Mouse (Mus musculus) hindbrain, embryonic 12.5 days (tissue): ENCODE measurements at regions not wholly inside any gene's neighbourhood (a gene's known extent, or its start where the extent isn't known, plus 50 kb on each side); places are given as distances from the start of the nearest gene placed in this dataset.
A peak's percentile ranks its signal among the peaks of the same experiment; 100 is the strongest.

ENCODE experiments used
- ATAC-seq: fragments of 200-750 bp; cut with Nextera tagmentation; 2 replicates; pipeline ENCODE4 v1.8.0; 2017; ENCODE audit warnings: moderate TSS enrichment; ENCODE audit not compliant: low FRiP score
- H3K27ac ChIP-seq: fragments of 300-500 bp; sonication (generic); 2 replicates; pipeline ENCODE4 v1.5.1; 2016; ENCODE audit warnings: mild to moderate bottlenecking
- H3K27me3 ChIP-seq: fragments of 300-500 bp; sonication (generic); 2 replicates; pipeline ENCODE4 v1.6.1; 2016; ENCODE audit warnings: mild to moderate bottlenecking
- H3K36me3 ChIP-seq: fragments of 300-500 bp; sonication (generic); 2 replicates; pipeline ENCODE4 v1.6.1; 2016; ENCODE audit warnings: mild to moderate bottlenecking
- H3K4me1 ChIP-seq: fragments of 300-500 bp; sonication (generic); 2 replicates; pipeline ENCODE4 v1.6.1; 2016
- H3K4me2 ChIP-seq: fragments of 300-500 bp; sonication (generic); replicated peaks from 2 replicates; pipeline ENCODE4 v1.6.1; 2016; ENCODE audit warnings: mild to moderate bottlenecking
- H3K4me3 ChIP-seq: fragments of 300-500 bp; sonication (generic); 2 replicates; pipeline ENCODE4 v1.5.1; 2016; ENCODE audit warnings: mild to moderate bottlenecking
- H3K9ac ChIP-seq: fragments of 300-500 bp; sonication (generic); 2 replicates; pipeline ENCODE4 v1.6.1; 2016; ENCODE audit warnings: mild to moderate bottlenecking, moderate library complexity
- H3K9me3 ChIP-seq: fragments of 300-500 bp; sonication (generic); replicated peaks from 2 replicates; pipeline ENCODE4 v1.6.1; 2016; ENCODE audit warnings: mild to moderate bottlenecking
- WGBS: fragments of 180-500 bp; shearing (Covaris S2); methylation state at CpG from one replicate; pipeline ENCODE4 v1.1.7; 2016; 5-methylcytosine and 5-hydroxymethylcytosine counted together

DNA sequence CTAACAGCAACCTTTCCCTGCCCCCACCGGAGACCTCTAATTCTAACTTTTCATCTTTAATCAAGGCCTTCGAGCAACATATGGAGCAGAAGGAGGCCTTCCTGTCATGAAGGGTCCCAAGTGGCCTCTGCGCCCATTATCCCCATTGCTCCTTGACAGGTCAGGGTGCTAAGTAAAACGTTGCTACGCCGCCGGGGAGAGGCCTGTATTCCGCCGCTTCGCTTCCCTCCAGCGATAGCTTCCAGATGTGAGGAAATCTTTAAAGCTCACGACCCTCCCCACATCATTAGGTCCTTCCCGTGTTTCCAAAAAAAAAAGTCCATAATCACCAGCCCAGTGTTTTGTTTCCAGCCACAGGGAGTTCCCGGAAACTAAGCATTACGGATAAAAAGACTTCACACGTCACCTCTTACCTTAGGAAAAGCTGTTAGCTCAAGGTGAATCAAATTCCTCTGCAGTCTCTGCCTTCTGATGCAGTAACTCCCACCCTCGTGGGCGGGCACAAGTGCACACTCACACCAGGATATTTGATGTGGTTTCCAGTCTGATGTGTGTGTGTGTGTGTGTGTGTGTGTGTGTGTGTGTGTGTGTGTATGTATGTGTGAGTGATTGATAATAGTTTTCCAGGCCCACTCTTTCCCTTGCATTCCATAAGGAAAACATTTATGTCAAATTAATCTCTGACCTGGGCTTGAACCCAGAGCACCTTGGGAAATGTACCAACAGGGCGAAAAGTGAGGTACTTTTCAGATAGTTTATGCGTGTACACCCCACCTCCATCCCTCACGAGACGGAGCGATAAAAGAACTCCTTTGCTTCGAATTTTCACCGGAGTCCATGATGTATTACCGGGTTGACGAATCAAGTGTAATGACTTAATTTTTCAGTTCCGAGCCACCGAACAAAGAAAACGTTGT lies 107.5 kb downstream of the Gm45692 start:
- no peak overlapping the region for H3K27ac ChIP-seq
- no peak overlapping the region for H3K4me3 ChIP-seq
- no peak for ATAC-seq
- no peaks in the 10 kb centered on the region for H3K36me3 ChIP-seq
- no peak overlapping the region for H3K9ac ChIP-seq
- no peaks in the 10 kb centered on the region for H3K4me1 ChIP-seq
- 0 out of 2 replicates have a peak, but pooled peaks cover 3% of the 10 kb centered on the region for H3K27me3 ChIP-seq
- H3K9me3 ChIP-seq = no peaks in the 10 kb centered on the region
- H3K4me2 ChIP-seq = no peak overlapping the region
- 60% methylated on average over 30 of the region's 30 CpGs for WGBS

DNA sequence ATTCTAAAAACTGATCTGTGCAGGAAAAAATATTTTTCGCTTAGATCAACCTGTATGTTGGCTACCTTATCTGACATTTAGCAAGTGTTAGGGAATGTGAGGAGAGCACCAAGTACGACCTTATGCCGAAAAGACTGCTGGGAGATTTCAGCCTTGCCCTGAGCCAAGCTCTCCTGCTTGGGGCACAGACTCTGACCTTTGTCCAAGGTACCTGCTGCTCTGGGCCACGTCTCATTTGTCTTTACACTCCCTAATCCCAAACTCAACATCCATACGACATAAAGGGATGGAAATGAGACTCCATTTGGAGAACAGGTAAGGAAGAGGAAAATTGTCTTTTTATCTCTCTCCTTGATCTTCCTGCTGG lies 108.2 kb downstream of the Gm45692 start:
- 0 out of 2 replicates have a peak, but pooled peaks cover 3% of the 10 kb centered on the region for H3K27me3 ChIP-seq
- H3K4me2 ChIP-seq = no peak overlapping the region
- H3K4me3 ChIP-seq = no peak overlapping the region
- 57% methylated on average over 5 of the region's 5 CpGs for WGBS
- no peaks in the 10 kb centered on the region for H3K9me3 ChIP-seq
- no peak overlapping the region for H3K9ac ChIP-seq
- no peak overlapping the region for H3K27ac ChIP-seq
- no peaks in the 10 kb centered on the region for H3K36me3 ChIP-seq
- ATAC-seq = no peak
- H3K4me1 ChIP-seq = no peaks in the 10 kb centered on the region

DNA sequence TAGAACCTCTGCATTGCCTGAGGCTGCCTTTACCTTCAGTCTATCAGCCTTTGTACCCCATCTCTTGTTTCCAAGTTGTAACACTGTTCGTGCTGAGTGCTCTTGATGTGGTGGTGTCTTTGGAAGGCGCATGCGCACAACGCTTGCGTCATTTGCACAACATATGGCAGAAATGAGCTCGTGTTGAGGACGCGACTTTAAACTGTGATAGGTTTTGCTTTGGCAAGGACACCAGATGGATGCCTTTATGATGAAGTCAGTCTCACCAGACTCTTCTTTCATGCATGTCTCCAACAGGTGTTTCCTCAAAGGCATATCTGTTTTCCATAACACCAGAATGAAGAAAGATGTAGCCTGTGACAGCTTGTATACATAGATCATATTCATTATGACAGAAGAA lies 110.2 kb downstream of the Gm45692 start:
- Histone ChIP-seq H3K4me2 (no peak overlapping the region), H3K9me3 (no peaks in the 10 kb centered on the region), H3K4me3 (no peak overlapping the region), H3K36me3 (no peaks in the 10 kb centered on the region), H3K27me3 (0 out of 2 replicates have a peak, but pooled peaks cover 3% of the 10 kb centered on the region), H3K9ac (no peak overlapping the region), H3K4me1 (no peaks in the 10 kb centered on the region), H3K27ac (no peak overlapping the region)
- ATAC-seq = no peak
- WGBS = 87% methylated on average over 8 of the region's 8 CpGs

DNA sequence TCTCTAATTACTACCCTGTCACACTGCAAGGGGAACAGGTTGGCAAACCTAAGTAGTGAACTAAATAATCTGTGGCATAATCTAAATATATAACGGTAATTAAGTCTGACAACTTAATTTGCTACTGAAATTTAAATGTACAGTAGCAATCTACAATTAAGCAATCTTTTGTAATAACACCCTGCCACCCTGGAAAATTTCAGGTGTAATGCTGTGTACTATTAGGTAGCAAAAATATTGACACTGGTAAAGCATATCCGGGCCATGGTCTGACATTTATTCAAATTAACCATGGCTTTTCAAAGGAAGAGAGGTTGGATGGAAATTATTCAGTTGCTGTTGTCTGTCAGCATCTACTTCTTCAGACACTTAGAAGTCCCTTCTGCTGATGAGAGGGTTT lies 119.7 kb downstream of the Gm45692 start:
- H3K4me3 ChIP-seq = no peak overlapping the region
- H3K27ac ChIP-seq = no peak overlapping the region
- no peaks in the 10 kb centered on the region for H3K4me1 ChIP-seq
- WGBS = 90% methylated on average over 2 of the region's 2 CpGs
- no peak for ATAC-seq
- H3K27me3 ChIP-seq = no peaks in the 10 kb centered on the region
- no peak overlapping the region for H3K9ac ChIP-seq
- no peaks in the 10 kb centered on the region for H3K9me3 ChIP-seq
- no peak overlapping the region for H3K4me2 ChIP-seq
- H3K36me3 ChIP-seq = no peaks in the 10 kb centered on the region

DNA sequence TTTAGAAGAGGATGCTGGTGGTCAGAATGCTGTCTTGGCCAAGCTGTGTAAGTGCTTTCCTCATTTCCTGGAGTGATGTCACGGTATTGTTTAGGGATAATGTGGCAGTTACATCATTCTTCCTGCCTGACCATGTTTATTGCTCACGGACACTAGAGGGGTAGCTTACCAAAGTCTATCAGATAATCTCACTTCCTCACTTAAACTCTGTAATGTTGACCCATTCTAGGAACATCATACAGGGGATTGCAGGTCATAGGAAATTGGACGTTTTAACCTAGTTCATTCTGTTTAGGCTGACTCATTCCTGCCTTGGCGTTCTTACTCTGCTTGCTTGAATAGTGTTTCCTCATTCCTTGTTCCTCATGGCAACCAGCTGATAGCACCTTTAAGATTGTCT lies 120.3 kb downstream of the Gm45692 start:
- Histone ChIP-seq H3K4me3 (no peak overlapping the region), H3K9me3 (no peaks in the 10 kb centered on the region), H3K27me3 (no peaks in the 10 kb centered on the region), H3K4me1 (no peaks in the 10 kb centered on the region), H3K36me3 (no peaks in the 10 kb centered on the region), H3K27ac (no peak overlapping the region), H3K9ac (no peak overlapping the region), H3K4me2 (no peak overlapping the region)
- 76% methylated on average over 4 of the region's 4 CpGs for WGBS
- ATAC-seq = no peak

DNA sequence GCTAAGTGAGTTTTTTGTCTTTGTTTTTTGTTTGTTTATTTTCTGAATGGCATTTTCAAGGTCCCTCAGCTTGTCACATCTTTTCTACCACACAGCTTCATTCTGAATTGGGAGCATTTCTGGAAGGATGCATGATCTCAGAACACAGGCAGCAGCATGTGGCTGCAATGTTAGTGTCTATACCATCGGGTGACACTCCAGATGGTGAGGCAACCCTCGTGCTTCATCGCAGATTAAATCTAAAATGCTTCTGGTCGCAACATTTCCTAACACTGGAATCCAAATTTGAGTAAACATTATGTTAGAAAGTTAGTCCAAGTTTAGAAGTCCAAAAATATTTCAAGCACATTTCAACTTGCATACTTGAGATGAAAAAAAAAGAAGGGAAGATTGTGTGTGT lies 124.4 kb downstream of the Gm45692 start:
- no peaks in the 10 kb centered on the region for H3K27me3 ChIP-seq
- no peaks in the 10 kb centered on the region for H3K4me1 ChIP-seq
- 85% methylated on average over 4 of the region's 4 CpGs for WGBS
- H3K27ac ChIP-seq = no peak overlapping the region
- no peak overlapping the region for H3K4me2 ChIP-seq
- H3K36me3 ChIP-seq = no peaks in the 10 kb centered on the region
- no peak for ATAC-seq
- no peak overlapping the region for H3K4me3 ChIP-seq
- no peaks in the 10 kb centered on the region for H3K9me3 ChIP-seq
- no peak overlapping the region for H3K9ac ChIP-seq

DNA sequence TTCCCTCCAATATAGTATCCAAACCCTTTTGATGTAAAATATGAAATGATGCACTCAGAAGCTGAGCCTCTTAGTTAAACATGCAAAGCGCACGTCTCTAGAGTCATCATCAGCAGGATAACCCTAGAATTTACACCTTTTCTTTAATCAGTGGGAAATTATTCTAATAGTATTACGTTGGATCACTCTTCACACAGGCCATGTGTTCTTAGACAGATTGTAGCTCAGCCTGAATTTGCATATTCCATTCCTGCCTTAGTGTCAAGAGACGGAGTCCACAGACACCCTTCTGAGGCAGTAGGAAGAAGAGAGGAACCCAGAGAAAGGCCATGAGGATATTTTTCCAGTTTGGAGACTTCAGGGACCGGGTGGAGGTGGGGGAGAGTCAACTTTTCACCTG lies 125.0 kb downstream of the Gm45692 start:
- Histone ChIP-seq H3K4me2 (no peak overlapping the region), H3K9me3 (no peaks in the 10 kb centered on the region), H3K9ac (no peak overlapping the region), H3K27ac (no peak overlapping the region), H3K4me1 (no peaks in the 10 kb centered on the region), H3K4me3 (no peak overlapping the region), H3K27me3 (no peaks in the 10 kb centered on the region), H3K36me3 (no peaks in the 10 kb centered on the region)
- WGBS = 86% methylated on average over 5 of the region's 5 CpGs
- no peak for ATAC-seq

DNA sequence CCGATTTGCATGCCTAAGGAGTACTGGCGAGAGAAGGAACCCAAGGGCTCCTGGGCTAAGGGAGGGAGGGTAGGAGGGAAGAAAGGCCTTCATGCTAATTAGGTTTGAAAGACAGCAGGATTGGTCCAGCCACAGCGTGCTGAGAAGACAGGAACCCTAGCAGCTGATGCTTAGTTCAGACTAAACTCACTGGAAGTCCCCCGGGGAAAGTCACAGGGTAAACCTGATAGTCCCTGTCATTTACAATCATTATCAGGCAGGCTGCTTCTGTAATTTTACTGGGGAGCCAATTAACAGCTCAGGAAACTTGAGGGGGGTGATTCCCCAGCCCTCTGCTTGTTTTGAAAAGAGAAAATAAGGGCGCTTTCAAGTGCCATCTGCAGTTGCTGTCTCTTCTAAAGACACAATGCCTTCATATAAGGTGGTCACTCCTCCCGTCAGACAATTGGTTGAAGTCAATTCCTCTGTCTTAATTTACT lies 135.9 kb downstream of the Gm45692 start:
- ATAC-seq = peak; percentile 91
- Histone ChIP-seq H3K27ac (peak overlapping the region; percentile 62; the same call in 1 of the 2 replicates), H3K9me3 (0 out of 2 replicates have a peak, but pooled peaks cover 7% of the 10 kb centered on the region), H3K9ac (no peak overlapping the region), H3K4me3 (no peak overlapping the region), H3K4me1 (peaks cover 9% of the 10 kb centered on the region), H3K4me2 (0 out of 2 replicates have a peak overlapping the region, but pooled peaks have one; percentile 11), H3K36me3 (no peaks in the 10 kb centered on the region), H3K27me3 (no peaks in the 10 kb centered on the region)
- WGBS = 6% methylated on average over 6 of the region's 6 CpGs

DNA sequence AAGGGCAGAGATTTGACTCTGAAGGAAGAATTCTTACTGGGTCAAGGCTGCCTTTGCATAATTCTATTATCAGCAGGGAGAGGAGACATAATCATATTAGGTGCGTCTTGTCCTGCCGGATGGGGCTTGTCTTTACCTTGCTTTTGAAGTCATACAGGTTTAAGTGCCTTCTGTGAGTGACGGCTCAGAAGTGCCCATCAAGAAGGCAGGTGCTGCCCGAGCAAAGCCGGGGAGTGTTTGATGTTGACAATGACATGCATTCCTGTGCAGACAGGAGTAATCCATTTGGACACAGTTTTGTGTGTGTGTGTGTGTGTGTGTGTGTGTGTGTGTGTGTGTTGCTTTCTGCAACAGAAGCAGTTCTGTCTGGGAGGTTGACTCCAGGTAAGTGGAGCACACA lies 141.0 kb downstream of the Gm45692 start:
- H3K4me3 ChIP-seq = no peak overlapping the region
- H3K27ac ChIP-seq = no peak overlapping the region
- H3K36me3 ChIP-seq = no peaks in the 10 kb centered on the region
- no peaks in the 10 kb centered on the region for H3K9me3 ChIP-seq
- H3K9ac ChIP-seq = no peak overlapping the region
- ATAC-seq = no peak
- no peak overlapping the region for H3K4me2 ChIP-seq
- 68% methylated on average over 5 of the region's 5 CpGs for WGBS
- no peaks in the 10 kb centered on the region for H3K27me3 ChIP-seq
- peaks cover 12% of the 10 kb centered on the region for H3K4me1 ChIP-seq

DNA sequence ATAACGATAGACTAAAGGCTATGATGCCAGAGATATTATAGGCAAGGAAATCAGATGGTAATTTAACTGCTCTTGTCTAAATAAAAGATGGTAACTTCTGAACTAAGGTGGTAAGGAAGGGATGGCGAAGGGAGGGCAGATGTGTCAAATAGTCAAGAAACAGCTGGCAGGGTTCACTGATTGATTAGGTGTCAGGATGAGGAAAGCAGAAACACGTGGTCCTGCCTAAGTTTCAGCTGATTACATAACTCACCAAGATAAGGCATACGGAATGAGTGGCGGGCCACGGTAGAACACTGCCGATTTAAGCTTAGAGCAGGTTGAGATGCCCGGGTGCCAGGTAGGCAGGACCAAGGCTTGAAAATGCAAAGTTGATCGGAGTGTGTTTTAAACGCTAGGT lies 143.2 kb downstream of the Gm45692 start:
- Histone ChIP-seq H3K4me1 (peaks cover 26% of the 10 kb centered on the region), H3K9ac (no peak overlapping the region), H3K27me3 (no peaks in the 10 kb centered on the region), H3K4me3 (no peak overlapping the region), H3K36me3 (no peaks in the 10 kb centered on the region), H3K9me3 (no peaks in the 10 kb centered on the region), H3K27ac (no peak overlapping the region), H3K4me2 (no peak overlapping the region)
- 86% methylated on average over 10 of the region's 10 CpGs for WGBS
- no peak for ATAC-seq

DNA sequence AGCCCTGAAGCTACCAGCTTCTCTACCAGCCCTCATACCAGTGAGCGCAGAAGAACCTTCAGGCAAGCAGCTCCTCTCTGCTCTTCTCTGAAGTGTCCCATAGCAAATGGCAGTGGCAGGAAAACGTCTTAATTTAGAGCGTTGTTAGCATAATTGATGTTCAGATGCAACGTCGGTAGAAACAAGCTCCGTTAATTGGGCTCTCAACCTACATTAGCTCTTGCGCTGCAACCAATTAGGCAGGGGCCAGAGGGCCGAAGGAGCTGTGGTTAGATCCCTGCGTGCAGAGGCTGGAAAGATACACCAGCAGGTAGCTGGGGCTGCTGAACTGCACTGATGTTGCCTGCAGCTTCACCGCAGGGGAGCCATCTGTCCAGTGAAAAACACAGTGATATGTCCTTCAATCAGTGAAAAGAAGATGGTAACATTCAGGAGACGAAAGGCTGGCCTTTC lies 145.6 kb downstream of the Gm45692 start:
- 32% methylated on average over 11 of the region's 11 CpGs for WGBS
- Histone ChIP-seq H3K9ac (no peak overlapping the region), H3K4me1 (peaks cover 42% of the 10 kb centered on the region), H3K4me3 (no peak overlapping the region), H3K9me3 (no peaks in the 10 kb centered on the region), H3K27me3 (no peaks in the 10 kb centered on the region), H3K27ac (peak overlapping the region; percentile 44; the same call in 1 of the 2 replicates), H3K36me3 (no peaks in the 10 kb centered on the region), H3K4me2 (0 out of 2 replicates have a peak overlapping the region, but pooled peaks have one; percentile 6)
- 0 out of 2 replicates have a peak, but pooled peaks have one; percentile 48 for ATAC-seq

DNA sequence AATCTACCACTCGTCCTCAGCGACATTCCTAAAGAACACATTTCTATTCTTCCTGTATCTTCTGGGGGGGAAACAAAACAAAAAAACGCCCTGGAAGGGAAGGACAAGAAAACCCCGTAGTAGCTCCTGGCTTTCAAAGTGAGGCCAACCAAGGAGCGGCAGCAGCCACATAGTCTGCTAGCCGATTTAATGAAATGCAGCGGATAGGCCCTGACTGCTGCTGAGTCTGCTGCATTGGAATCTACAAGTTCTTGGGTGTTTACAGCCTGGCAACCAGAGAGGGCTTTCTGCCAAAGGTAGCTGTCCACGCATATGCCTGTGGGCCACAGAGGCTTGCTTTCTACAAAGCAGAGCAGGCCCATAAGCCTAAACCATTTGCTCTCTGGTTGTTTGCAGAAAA lies 146.0 kb downstream of the Gm45692 start:
- H3K9me3 ChIP-seq = no peaks in the 10 kb centered on the region
- no peak overlapping the region for H3K27ac ChIP-seq
- H3K4me1 ChIP-seq = peaks cover 42% of the 10 kb centered on the region
- no peak; the same call in 1 of the 2 replicates for ATAC-seq
- H3K27me3 ChIP-seq = no peaks in the 10 kb centered on the region; the same call in 1 of the 2 replicates
- WGBS = 17% methylated on average over 8 of the region's 8 CpGs
- H3K9ac ChIP-seq = no peak overlapping the region
- H3K4me3 ChIP-seq = no peak overlapping the region
- H3K36me3 ChIP-seq = no peaks in the 10 kb centered on the region
- H3K4me2 ChIP-seq = no peak overlapping the region
